Mouse (Mus musculus) forebrain, embryonic 15.5 days (tissue): ENCODE measurements around the gene Tmem38a. TPM values are rescaled to one million over a fixed set of nuclear protein-coding genes. Genes with fewer than 3 reads are reported as not detected.

Source experiments
- ATAC-seq: fragments of 200-750 bp; cut with Nextera tagmentation; replicated peaks from 2 replicates; pipeline ENCODE4 v1.8.0; 2017; ENCODE audit warnings: mild to moderate bottlenecking, moderate TSS enrichment, moderate library complexity
- H3K27ac ChIP-seq: fragments of 300-500 bp; sonication (generic); replicated peaks from 2 replicates; pipeline ENCODE4 v1.5.1; 2015; ENCODE audit warnings: mild to moderate bottlenecking, inconsistent platforms
- H3K27me3 ChIP-seq: fragments of 300-500 bp; sonication (generic); 2 replicates; pipeline ENCODE4 v1.6.1; 2015; ENCODE audit warnings: inconsistent platforms
- H3K36me3 ChIP-seq: fragments of 300-500 bp; sonication (generic); 2 replicates; pipeline ENCODE4 v1.6.1; 2015; ENCODE audit warnings: mild to moderate bottlenecking, inconsistent platforms
- H3K4me1 ChIP-seq: fragments of 300-500 bp; sonication (generic); 2 replicates; pipeline ENCODE4 v1.6.1; 2015; ENCODE audit warnings: inconsistent platforms
- H3K4me2 ChIP-seq: fragments of 300-500 bp; sonication (generic); replicated peaks from 2 replicates; pipeline ENCODE4 v1.6.1; 2015; ENCODE audit warnings: mild to moderate bottlenecking, inconsistent platforms
- H3K4me3 ChIP-seq: fragments of 300-500 bp; sonication (generic); 2 replicates; pipeline ENCODE4 v1.5.1; 2015; ENCODE audit warnings: mild to moderate bottlenecking, inconsistent platforms
- H3K9ac ChIP-seq: fragments of 300-500 bp; sonication (generic); replicated peaks from 2 replicates; pipeline ENCODE4 v1.6.1; 2015; ENCODE audit warnings: mild to moderate bottlenecking, inconsistent platforms
- H3K9me3 ChIP-seq: fragments of 300-500 bp; sonication (generic); 2 replicates; pipeline ENCODE4 v1.6.1; 2016; ENCODE audit warnings: inconsistent platforms
- WGBS: fragments of 180-500 bp; shearing (Covaris S2); methylation state at CpG from one replicate; pipeline ENCODE4 v1.1.7; 2015; ENCODE audit warnings: mixed read lengths; 5-methylcytosine and 5-hydroxymethylcytosine counted together
- polyA plus RNA-seq: library from polyadenylated mRNA; unstranded; fragments of >200 nt; fragmentation: Nextera tagmentation; extraction: Ambion mirVana; gene quantifications from 2 replicates; pipeline ENCODE4 v1.2.1, GENCODE M21; 2015

Tmem38a gene
- polyA plus RNA-seq = 17.7 and 17.8 TPM in 2 replicates

GRCm38 (mm10) chr8:72571611-72572473 is at the start of gene Tmem38a:
TSS of gene Tmem38a (plus strand) at chr8:72572055.
- Histone ChIP-seq H3K9me3 (no peaks in the 10 kb centered on the region), H3K27ac (peak within 1 kb of the TSS; percentile 88), H3K4me2 (peak within 1 kb of the TSS; percentile 97), H3K9ac (peak within 1 kb of the TSS; percentile 66), H3K4me1 (peaks cover 37% of the 10 kb centered on the region), H3K4me3 (peak within 1 kb of the TSS; percentile 53), H3K36me3 (peaks cover 22% of the 10 kb centered on the region), H3K27me3 (no peaks in the 10 kb centered on the region)
- ATAC-seq = peak; percentile 38
- under 1% methylated on average over 45 of the region's 45 CpGs for WGBS

GRCm38 (mm10) chr8:72532103-72532502 is 39.8 kb upstream of the Tmem38a start:
- no peaks in the 10 kb centered on the region for H3K27me3 ChIP-seq
- H3K4me3 ChIP-seq = no peak overlapping the region
- no peak overlapping the region for H3K4me2 ChIP-seq
- WGBS = 100% methylated on average over 1 of the region's 1 CpGs
- no peak overlapping the region for H3K9ac ChIP-seq
- no peak for ATAC-seq
- no peak overlapping the region for H3K27ac ChIP-seq
- H3K4me1 ChIP-seq = peaks cover 3% of the 10 kb centered on the region; the same call in 1 of the 2 replicates
- H3K9me3 ChIP-seq = no peaks in the 10 kb centered on the region
- H3K36me3 ChIP-seq = no peaks in the 10 kb centered on the region

- Histone ChIP-seq H3K36me3 (no peaks in the 10 kb centered on the region), H3K9me3 (no peaks in the 10 kb centered on the region), H3K27me3 (no peaks in the 10 kb centered on the region), H3K27ac (no peak overlapping the region), H3K4me3 (no peak overlapping the region), H3K9ac (no peak overlapping the region), H3K4me2 (no peak overlapping the region), H3K4me1 (peaks cover 10% of the 10 kb centered on the region)
- ATAC-seq = no peak
- WGBS = 99% methylated on average over 3 of the region's 3 CpGs
Measured at GRCm38 (mm10) chr8:72534888-72535287, 37.0 kb upstream of the Tmem38a start.

GRCm38 (mm10) chr8:72539234-72539633 is 32.6 kb upstream of the Tmem38a start:
- H3K36me3 ChIP-seq = no peaks in the 10 kb centered on the region
- no peak for ATAC-seq
- H3K4me3 ChIP-seq = no peak overlapping the region
- peaks cover 10% of the 10 kb centered on the region for H3K4me1 ChIP-seq
- H3K9ac ChIP-seq = no peak overlapping the region
- H3K9me3 ChIP-seq = no peaks in the 10 kb centered on the region
- no peaks in the 10 kb centered on the region for H3K27me3 ChIP-seq
- H3K27ac ChIP-seq = no peak overlapping the region
- no peak overlapping the region for H3K4me2 ChIP-seq

GRCm38 (mm10) chr8:72547122-72547801 is 24.6 kb upstream of the Tmem38a start:
- Histone ChIP-seq H3K9ac (peak overlapping the region; percentile 96), H3K27me3 (no peaks in the 10 kb centered on the region), H3K27ac (peak overlapping the region; percentile 92), H3K4me3 (peak overlapping the region; percentile 95), H3K36me3 (no peaks in the 10 kb centered on the region; the same call in 1 of the 2 replicates), H3K4me1 (peaks cover 38% of the 10 kb centered on the region), H3K4me2 (peak overlapping the region; percentile 95), H3K9me3 (no peaks in the 10 kb centered on the region)
- 2% methylated on average over 27 of the region's 27 CpGs for WGBS
- ATAC-seq = no peak; the same call in 1 of the 2 replicates

GRCm38 (mm10) chr8:72547802-72548643 is 23.8 kb upstream of the Tmem38a start, which contains the start of gene Med26:
TSS of gene Med26 (minus strand) at chr8:72548270.
- Histone ChIP-seq H3K4me2 (peak within 1 kb of the TSS; percentile 95), H3K4me1 (peaks cover 44% of the 10 kb centered on the region), H3K27me3 (no peaks in the 10 kb centered on the region), H3K9me3 (no peaks in the 10 kb centered on the region), H3K36me3 (no peaks in the 10 kb centered on the region; the same call in 1 of the 2 replicates), H3K27ac (peak within 1 kb of the TSS; percentile 92), H3K9ac (peak within 1 kb of the TSS; percentile 96), H3K4me3 (peak within 1 kb of the TSS; percentile 95)
- ATAC-seq = peak; percentile 95
- under 1% methylated on average over 81 of the region's 92 CpGs for WGBS

GRCm38 (mm10) chr8:72548644-72549313 is 23.1 kb upstream of the Tmem38a start:
- under 1% methylated on average over 45 of the region's 45 CpGs for WGBS
- ATAC-seq = no peak
- no peaks in the 10 kb centered on the region for H3K27me3 ChIP-seq
- peak overlapping the region; percentile 92 for H3K27ac ChIP-seq
- H3K4me1 ChIP-seq = peaks cover 44% of the 10 kb centered on the region
- H3K9ac ChIP-seq = peak overlapping the region; percentile 96
- H3K9me3 ChIP-seq = no peaks in the 10 kb centered on the region
- peak overlapping the region; percentile 95 for H3K4me2 ChIP-seq
- peak overlapping the region; percentile 95 for H3K4me3 ChIP-seq
- H3K36me3 ChIP-seq = no peaks in the 10 kb centered on the region; the same call in 1 of the 2 replicates

GRCm38 (mm10) chr8:72549314-72549892 is 22.5 kb upstream of the Tmem38a start:
- ATAC-seq = no peak
- Histone ChIP-seq H3K9me3 (no peaks in the 10 kb centered on the region), H3K4me1 (peaks cover 44% of the 10 kb centered on the region), H3K4me3 (peak overlapping the region; percentile 95), H3K9ac (peak overlapping the region; percentile 96), H3K4me2 (peak overlapping the region; percentile 95), H3K27me3 (no peaks in the 10 kb centered on the region), H3K36me3 (no peaks in the 10 kb centered on the region; the same call in 1 of the 2 replicates), H3K27ac (0 out of 2 replicates have a peak overlapping the region, but pooled peaks have one; percentile 92)
- WGBS = 10% methylated on average over 5 of the region's 5 CpGs

- peaks cover 6% of the 10 kb centered on the region; the same call in 1 of the 2 replicates for H3K4me1 ChIP-seq
- no peaks in the 10 kb centered on the region for H3K9me3 ChIP-seq
- H3K9ac ChIP-seq = no peak overlapping the region
- WGBS = 38% methylated on average over 4 of the region's 4 CpGs
- ATAC-seq = no peak
- no peak overlapping the region for H3K27ac ChIP-seq
- H3K27me3 ChIP-seq = no peaks in the 10 kb centered on the region
- no peak overlapping the region for H3K4me3 ChIP-seq
- H3K36me3 ChIP-seq = peaks cover 20% of the 10 kb centered on the region
- H3K4me2 ChIP-seq = no peak overlapping the region
Measured at GRCm38 (mm10) chr8:72555770-72556169, 16.1 kb upstream of the Tmem38a start.

GRCm38 (mm10) chr8:72561111-72561689 is 10.7 kb upstream of the Tmem38a start:
- Histone ChIP-seq H3K4me1 (no peaks in the 10 kb centered on the region), H3K27ac (no peak overlapping the region), H3K27me3 (no peaks in the 10 kb centered on the region), H3K4me2 (no peak overlapping the region), H3K36me3 (peaks cover 50% of the 10 kb centered on the region), H3K4me3 (no peak overlapping the region), H3K9ac (no peak overlapping the region), H3K9me3 (no peaks in the 10 kb centered on the region)
- no peak for ATAC-seq
- WGBS = 83% methylated on average over 1 of the region's 1 CpGs
